Mouse (Mus musculus): ENCODE data around the gene Rsc1a1.

The Rsc1a1 gene

DNA sequence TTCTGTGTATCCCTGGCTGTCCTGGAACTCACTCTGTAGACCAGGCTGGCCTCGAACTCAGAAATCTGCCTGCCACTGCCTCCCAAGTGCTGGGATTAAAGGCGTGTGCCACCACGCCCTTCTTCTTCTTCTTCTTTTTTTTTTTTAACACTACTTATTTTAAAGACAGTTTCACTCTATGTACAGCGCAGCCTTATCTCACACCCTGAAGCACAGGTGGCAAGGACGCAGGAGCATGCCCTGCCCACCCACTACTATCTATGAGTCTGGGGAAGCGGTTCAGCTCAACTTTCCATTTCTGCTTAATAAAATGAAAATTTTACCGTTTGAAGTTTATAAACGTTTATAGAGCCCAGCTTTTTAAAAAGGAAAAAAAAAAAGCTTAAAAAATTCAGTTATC is 3.1 kb upstream of the Rsc1a1 start:
- DNase-seq, result no peak

DNA sequence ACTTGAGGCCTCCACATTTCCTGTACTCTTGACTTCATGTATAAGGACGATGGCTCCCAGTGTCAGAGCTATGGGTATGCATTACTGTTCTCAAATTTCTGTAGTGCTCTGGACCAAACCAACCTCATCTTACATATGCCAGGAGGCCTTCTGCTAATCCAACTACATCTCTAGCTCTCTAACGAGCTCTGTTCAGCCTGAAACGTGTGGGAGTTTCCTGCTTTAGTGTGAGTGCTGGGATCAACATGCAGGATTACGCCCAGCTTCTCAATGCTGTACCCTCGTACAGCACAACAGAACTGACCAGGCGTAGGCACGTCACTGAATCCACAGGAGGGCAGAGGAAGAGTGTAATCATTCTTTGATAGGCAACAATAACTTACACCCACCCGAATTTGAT is 1.1 kb upstream of the Rsc1a1 start:
- DNase-seq, result no peak

DNA sequence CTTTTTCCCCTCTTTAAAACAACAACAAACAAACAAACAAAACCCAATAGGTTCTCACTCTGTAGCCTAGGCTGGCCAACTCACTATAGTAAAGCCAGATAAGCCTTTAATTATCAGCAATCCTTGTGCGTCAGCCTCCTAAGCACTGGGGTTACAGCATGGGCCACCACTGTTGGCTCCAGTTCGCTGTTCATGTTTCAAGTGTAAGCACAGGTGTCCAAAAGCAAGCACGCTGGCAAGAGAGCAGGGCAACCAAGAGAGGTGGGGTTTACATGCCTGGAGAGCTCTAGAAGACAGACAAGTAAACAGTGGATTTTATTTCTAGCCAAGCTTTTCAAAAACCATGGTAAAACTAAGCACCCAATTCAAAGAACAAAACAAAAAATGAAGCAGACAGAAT is 694 bp upstream of the Rsc1a1 start:
- no peak for DNase-seq

DNA sequence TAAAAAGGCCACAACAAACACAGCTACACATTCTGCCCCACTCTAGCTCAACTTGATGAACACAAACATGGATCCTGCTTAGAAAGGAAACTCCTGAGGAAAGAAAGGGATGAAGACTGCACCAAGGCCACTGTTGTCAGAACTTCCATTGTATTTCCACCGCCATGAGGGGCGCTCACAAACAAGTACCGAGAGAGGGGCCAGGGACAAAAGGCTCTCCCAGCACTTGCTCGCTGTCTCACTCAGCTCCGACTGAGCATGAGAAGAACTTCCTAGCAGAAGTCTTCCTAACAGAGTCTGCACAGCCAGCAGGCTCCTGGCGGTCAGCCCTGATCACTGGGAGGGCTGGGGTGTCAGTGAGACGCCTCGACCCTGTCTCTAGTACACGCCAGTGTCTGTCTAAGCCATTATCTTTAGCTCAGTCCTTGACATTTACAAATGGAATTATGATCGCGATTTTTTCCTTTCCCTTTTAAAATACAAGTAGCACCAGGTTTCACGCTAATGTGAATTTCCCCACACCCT is 2.6 kb downstream of the Rsc1a1 start:
- DNase-seq, result no peak

DNA sequence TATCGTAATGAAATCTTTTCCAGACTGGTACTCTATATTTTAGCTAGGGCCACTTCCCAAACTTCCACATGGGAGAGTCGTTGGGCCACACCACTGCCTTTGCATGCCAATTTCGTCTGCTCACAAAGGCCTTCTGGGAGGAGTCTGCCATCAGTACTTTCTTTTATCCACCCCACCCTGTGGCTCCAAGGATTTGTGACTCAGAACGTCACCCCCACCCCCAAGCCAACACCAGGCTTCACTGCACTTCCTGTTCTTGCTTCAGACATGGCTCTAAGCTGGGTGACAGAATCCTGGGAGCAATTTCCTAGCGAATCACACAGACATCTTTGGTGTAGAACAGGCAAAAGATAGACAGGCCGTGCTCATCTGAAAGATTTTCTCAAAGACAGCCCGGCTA is 3.6 kb downstream of the Rsc1a1 start:
- peak in 1 of 2 experiments; percentile 23 for DNase-seq

DNA sequence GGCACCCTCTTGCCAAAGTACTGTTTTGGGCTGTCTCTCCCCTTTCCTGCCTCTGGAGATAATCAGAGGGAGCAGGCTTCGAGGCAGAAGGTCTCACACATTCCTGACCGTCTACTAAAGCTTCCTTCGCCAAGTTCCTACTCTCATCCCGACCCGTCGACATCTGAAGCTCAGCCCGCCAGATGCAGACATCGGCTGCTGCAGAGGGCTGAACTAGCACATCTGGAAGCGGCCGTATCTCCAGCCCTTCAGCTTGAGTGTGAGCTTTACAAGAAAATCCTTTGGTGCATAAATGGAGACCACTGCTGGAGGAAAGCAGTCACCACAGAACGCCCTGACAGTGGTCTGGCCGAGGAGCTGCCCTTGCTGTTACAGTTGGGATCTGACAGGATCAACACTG is 4.5 kb downstream of the Rsc1a1 start:
- DNase-seq, result no peak

DNA sequence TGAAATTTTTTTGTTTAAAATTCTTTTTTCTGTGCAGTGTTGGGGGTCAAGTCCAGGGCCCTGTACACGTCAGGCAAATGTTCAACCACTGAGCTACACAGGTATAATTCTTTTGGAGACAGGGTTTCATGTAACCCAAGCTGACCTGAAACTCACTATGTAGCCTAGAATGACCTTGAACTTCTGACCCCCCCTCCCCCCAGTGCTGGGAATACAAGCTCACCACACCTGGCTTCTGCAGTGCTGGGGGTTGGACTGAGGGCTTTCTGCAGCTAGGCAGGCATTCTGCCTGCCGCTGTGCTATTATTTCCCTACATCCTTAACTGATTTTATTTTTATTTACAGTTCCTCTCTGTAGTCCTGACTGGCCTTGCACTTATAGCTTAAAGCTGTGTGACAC is 6.4 kb downstream of the Rsc1a1 start:
- no peak for DNase-seq

DNA sequence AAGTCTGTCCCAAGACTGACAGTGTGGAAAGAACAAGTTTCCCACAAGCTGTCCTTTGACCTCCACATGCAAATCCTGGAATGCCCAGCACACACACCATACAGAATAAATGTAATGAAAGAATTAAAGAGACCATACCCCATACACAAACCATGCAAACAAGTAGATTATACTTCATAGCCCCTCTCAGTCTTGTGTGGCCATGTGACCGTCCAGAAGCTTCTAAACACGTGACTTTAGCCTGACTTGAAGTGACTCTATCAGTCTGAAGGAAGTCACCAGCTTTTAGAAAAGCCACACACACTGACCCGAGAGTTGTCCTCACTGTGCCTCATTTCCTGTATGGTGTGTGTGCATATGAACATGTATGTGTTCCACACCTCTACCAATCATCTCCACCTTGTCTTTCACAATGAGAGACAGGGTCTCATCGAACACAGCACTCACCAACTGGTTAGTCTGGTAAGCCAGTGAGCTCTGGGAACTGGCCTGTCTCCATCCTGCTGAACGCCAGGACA is 8.9 kb downstream of the Rsc1a1 start:
- no peak for DNase-seq

DNA sequence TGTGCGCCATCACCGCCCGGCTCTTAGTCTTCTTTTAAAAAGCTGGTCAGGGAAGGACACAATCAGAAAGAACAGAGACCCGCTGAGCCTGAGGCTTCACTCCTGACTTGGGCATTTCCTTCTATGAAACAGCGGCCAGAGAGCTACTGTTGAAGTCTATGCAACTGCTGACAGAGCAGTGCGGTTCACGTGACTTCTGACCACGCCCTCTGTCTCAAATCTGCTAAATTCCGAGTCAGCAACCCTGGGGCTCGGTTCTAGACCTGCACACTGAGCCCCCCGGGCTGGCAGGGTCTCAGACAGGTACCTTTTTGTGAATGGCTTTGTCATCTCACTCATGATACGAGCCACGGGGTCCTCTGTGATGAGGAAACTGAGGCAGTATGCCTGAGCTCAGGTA is 13.1 kb downstream of the Rsc1a1 start:
- peak; percentile 31 to 55 for DNase-seq

DNA sequence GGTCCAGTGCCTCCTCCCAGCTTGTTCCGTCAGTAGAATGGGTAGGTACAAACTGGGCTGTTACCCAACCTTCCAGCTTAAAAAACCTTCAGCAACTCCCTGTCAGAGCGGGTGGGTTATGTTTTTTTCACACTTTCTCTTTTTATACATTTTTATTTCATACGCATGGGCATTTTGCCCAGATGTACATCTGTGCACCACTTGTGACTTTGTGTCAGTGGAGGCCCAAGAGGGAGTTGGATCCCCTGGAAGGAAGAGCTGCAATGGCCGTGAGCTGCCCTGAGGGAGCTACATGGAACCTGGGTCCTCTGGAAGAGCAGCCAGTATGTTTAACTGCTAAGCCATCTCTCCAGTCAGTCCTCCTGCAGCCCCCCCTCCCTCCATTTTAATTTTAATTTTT is 14.0 kb downstream of the Rsc1a1 start:
- DNase-seq, result no peak

DNA sequence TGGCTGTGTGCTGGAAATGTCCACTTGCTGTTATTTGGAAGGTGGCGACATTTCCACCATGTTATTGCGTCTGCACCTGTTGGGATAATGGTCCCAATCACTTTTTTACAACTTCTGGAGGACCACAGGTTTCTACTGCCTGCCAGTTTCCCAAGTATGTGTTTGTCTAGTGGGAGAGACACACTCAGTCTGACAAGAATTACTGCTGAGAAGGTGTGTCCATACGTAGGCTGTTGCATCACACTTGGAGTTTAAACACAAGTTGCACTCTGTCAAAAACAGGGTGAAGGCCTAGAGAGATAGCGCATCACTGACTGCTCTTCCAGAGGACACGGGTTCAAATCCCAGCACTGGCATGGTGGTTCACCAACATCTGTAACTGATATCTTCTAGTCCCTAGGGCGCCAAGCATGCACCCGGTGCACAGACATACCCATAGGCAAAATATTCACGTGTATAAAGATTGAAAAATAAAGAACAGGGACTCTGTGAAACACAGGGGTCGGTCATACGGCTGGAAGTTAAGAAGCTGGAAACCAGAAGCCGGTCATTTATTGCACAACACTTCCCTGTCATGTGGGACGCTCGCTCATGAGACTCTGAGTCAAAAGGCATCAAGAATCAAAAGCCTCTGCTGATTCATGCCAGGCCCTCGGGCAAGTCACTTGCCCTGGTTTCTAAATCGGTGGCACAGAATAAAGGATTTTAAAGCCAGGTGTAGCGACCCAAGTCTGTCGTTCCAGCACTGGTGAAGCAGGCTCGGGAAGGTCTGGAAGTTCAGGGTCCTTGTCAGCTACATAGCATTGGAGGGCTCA is 15.3 kb downstream of the Rsc1a1 start:
- no peak for DNase-seq

DNA sequence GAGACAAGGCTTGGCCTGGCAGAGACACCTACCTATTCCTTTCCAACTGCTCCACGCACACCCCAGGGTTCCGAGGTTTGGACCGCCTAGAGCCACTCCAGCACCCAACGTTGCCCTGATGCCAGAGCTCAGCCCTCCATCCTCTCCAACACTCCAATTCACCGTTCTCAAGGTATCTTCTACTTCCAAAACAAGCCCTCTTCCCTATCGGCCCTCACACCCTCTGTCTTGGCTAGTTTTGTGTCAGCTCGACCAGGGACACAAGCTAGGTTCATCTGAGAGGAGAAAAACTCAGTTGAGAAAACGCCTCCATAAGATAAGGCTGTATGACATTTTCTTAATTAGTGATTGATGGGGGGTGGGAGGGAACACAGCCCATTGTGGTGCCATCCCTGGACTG is 20.6 kb downstream of the Rsc1a1 start, which contains the start of gene Plekhm2:
Gene Plekhm2, minus strand, starts transcription at position 101 of the 400 bp plus-strand sequence.
- DNase-seq, result no peak

DNA sequence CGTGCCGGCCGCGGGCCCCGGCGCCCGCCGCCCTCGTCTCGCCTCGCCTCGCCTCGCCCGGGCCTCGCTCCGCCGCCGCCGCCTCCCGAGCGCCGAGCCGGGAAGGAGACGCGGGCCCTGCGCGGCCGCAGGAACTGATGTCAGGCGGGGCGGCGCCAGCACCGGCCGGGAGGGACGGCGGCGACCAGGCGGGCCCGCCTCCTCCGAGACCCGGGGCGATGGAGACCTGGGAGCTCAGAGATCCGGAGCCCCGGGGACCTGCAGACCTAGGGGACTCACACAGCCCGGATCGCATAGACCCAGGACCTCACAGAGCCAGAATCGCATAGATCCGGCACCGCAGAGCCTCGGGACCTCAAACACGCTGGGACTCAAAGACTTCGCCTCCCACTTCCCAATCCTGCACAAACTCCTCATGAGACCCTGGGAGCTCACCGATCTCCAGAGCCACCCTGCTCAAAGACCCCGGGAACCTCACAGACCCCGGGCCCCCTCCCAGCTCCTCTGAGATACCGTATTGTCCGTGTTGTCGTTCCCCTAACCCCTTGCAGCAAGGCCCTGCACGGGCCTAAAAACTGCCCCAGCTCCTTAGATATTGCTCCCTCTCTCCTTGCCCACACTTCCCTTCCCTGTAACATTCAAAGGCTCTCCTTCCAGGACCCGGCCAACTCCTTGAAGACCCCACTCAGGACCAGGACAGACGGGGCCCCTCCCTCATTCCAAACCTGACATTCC is 21.2 kb downstream of the Rsc1a1 start:
- peak; percentile 76 to 90 for DNase-seq

DNA sequence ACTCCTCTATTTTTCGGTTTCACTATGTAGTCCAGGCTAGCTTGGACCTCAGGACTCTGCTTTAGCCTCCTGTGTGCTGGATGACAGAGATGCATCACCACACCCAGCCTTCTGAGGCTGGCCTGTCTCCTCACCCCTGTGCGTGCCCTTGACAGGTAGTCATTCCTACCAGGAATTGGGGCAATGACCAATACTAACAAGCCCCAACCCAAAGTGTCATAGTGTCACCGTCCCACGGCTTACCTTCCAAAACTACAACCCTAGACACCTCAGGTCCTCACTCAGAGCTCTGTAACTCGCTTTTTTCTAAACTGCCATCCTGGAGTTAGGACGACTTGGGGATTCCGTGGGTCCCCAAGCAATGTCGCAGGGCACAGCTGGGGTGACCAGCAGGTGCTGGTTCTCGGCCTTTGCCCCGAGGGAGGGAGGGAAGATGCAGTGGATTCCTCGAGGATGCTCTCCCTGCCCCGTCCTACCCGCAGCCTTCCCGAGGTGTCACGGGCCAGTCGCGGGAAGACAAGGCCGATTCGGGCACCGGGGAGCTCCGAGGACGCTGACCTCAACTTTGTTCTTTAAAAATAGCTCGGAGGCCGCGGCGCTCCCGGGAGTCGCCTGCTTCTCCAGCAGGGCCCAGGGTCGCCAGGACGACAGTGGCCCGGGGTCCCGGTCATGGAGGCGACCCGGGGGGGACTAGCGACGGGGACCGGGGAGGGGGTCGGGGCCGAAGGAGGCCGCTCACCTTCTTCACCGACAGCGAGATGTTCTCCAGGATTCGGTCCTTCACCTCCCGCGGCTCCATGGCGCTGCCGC is 22.1 kb downstream of the Rsc1a1 start:
- peak; percentile 28 to 49 for DNase-seq

DNA sequence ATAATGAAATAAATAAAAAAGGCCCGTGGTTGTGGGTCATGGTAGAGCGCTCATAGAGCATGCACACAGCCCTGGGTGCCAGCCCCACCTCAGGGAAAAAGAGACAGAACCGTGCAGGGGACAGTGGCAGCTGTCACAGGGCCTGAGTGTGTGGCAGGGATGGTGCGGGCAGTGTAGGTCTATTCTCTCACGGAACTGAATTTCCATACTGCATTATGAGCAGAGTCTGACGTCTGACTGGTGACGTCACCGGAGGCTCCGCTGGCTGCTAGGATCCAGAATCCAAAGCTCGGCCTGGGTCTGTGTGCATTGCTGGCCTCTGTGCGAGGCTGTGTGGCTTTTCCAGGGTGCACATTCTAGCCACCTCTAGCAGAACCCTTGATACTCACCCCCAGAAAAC is 24.5 kb downstream of the Rsc1a1 start:
- no peak for DNase-seq

DNA sequence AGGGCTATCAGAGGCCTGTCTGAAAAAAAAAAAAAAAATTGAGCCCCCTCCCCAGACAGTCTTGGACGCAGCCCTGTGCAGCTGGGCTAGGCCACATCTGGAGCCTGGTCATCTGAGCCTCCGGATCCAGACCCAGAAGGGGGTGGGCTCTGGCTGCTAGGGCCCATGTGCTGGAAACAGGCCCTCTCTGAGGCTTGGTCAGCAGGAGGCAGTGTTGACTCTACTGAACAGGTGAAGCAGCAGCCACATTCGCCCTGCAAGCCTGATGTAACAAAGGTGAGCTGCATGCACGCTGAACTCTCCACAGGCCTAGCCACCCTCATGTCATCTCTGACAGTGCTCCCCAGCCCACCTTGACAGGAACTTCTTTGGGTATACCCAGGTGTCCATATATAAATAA is 25.7 kb downstream of the Rsc1a1 start:
- peak in 1 of 2 experiments; percentile 62 for DNase-seq

DNA sequence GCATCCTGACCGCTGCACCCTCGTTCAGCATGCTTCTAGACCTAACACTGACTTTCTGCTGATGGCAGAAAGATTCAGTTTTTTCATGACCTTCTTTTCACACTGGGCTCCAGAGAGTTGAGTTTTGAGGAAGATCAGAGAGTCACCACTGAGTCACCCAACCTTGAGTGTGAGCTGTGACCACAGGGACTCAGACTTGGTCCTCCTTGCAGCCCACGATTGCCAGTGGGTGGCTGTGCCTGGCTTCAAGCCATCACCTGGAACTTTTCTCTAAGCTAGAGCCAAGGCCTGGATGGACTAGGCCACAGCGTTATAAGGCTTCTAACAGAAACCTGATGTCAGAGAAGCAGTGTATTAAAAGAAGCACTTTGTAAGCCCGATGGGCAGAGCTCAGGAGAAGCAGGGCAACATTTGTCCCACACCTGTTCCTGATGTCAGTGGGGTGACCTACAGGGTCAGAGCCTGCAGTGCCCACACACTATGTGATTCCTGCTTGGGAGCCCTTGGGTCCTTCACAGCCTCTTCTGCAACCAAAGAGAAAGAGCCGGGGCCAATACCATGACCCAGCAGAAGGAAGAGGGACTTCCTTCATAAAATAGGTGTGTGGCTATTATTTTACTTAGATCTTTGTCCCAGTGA is 26.4 kb downstream of the Rsc1a1 start:
- no peak for DNase-seq

DNA sequence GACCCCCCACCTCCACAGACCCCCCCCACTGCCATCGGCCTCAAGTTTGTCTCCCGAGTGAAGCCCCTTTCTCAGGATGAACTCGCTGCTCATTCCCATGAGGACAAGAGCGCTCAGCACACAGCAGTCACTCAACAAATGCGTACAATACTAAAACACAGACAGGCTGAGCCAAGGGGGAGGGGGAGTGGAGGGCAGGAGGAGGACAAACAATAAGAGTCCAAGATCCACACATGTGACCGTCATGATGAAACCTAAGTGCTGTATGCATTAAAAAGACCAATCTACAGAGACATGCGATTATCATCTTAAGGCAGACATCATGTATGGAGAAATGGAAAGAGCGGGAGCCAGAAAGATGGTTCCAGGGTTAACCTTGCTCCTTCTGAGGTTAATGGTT is 28.5 kb downstream of the Rsc1a1 start:
- no peak for DNase-seq

DNA sequence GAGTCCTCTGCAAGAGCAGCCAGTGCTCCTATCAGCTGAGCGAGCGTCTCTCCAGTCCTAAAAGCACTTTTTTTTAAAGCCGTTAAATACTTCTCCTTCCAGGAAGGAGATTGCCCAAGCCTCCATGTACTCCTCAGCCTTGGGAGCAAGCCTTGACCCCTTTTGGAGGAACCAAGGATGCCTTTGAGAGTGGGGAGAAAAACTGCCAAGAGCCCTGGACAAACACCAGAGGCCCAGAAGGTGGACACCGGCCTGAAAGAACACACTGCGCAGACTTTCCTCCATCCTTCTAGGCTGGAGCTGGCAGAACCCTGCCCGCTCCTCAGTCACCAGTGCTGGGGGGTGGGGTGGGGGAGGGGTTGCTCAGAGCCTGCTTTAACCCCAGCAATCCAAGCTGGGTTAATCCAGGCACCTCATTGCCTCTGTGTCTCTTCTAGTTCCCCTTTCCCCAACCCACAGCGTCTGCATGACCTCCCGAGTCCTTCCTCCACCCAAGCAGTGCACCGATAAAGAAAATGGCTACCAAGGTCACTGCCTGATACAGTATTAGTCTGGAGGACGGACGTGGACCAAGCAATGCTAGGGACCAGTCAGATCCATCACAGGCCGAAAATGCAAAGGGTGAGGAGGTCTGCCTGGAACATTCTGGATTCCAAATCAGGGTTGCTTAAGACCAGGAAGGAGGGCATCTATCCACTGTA is 29.3 kb downstream of the Rsc1a1 start:
- DNase-seq, result no peak

DNA sequence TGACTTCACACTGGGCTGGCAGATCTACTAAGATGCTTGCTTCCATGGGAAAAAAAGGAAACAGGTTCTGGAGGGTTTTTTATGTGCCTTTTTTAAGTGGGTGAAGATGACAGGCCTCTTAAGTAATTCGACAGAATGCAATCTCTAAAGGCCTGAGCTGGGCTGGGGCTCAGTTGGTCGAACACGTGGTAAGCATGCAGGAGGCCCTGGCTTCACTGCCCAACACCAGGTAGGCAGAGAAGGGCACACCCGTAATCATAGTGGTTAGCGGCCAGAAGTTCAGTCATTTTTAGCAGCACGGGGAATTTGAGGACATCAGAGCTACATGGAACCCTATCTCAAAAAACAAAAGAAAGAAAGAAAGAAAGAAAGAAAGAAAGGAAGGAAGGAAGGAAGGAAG is 30.9 kb downstream of the Rsc1a1 start:
- DNase-seq, result no peak

DNA sequence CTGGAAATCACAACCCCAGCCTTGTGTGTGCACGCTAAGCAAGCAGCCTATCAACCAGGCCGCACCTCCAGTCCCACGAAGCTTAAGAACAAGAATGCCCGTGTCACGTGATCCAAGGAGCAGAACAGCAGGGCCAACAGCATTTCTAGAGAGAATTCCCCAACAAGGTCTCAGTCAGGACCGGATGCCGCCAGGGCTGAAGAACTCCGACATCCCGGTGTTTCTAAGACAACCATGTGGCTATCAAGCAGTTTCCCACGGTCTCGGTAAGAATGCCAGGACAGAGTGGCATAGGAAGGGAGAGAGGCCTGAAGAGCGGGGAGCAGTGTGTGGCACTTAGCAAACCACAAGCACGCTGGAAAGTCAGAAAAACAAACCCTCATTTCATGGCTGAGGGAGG is 31.6 kb downstream of the Rsc1a1 start:
- no peak for DNase-seq

DNA sequence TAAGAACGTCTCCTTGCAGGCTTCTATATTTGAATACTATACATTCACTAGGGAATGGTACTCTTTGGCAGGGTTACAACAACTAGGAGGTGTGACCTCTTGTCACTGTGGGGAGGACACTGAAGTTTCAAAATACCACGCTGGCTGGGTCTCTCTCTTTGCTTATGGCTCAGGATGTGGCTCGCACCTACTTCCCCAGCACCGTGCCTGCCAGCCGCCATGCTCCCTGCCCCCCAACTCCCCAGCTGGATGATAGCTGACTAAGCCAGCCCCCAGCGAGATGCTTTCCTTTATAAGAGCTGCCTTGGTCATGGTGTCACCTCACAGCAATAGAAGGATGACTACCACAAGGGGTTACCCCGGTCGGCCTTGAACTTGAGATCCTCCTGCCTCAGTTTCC is 32.4 kb downstream of the Rsc1a1 start:
- no peak for DNase-seq
